Mouse (Mus musculus): ENCODE measurements at regions not wholly inside any gene's neighbourhood (a gene's known extent, or its start where the extent isn't known, plus 50 kb on each side); places are given as distances from the start of the nearest gene placed in this dataset.

- TF ChIP-seq CTCF (IDR thresholded peaks at IDR 0.05; ENCODE audit: insufficient read depth, low read length) (no peak), POLR2A (IDR thresholded peaks at IDR 0.05; ENCODE audit: borderline replicate concordance, extremely low read depth, low read depth, low read length) (no peak)
These were observed 172.9 kb upstream of the Ppp2r2d start for GRCm38 (mm10) chr7:138672959-138673358.

All from lung, adult 2 months (tissue).